Mouse (Mus musculus): ENCODE measurements around the gene Flnb. TPM values are rescaled to one million over a fixed set of nuclear protein-coding genes. Genes with fewer than 3 reads are reported as not detected.

The Flnb gene
- total RNA-seq, 2 experiments from 2014 or later: 47.4 to 50.6 TPM

DNA sequence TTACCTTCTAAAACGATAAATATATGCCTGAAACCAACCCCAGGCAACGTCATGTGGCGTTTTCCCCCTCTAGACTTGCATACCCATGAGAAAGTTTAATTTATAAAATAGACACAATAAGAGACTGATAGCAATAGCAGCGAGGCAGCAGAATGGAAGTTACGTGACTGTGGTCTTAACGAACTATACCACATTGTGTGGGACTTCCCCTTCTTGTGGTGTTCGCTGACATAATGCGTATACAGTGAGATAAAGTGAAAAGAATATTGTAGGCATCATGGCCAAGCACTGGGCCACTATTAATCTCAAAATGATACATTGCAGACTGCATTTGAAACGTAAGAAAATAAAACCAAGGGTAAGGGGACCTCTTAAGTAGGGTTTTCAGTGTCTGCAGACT lies 72.1 kb downstream of the Flnb start:
- DNase-seq (ENCODE audit: low spot score in 2 of 2): no peak

DNA sequence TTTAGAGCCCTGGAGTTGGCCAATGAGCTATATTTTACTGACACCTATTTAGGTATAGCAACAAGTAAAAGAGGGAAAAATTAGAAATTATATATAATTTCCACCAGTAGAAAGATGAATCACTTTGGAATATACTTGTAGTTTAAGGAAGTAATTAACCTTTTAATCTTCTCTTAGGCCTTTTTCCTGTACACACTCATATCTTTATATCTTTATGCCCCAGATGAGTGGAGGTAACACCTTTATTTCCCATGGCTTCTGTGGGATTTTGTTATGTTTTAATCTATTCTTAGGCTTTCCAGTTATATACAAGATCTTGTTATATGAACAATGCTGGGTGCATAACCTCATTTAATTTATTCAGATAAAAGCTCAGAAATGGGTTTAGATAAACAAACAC lies 73.6 kb downstream of the Flnb start:
- DNase-seq (ENCODE audit: low spot score in 2 of 2): no peak

DNA sequence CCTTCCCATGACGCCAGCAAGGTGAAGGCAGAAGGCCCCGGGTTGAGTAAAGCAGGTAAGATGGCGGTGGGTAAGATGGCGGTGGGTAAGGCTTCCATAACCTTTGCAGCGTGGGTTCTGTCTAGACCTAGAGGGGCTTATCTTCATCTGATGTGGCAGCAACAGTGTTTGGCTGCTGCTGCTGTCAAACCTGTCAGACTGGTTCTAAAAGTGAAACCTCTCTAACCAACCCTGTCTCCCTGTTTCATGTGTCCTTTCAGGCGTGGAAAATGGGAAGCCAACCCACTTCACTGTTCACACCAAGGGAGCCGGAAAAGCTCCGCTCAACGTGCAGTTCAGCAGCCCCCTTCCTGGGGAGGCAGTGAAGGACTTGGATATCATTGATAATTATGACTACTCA lies 78.4 kb downstream of the Flnb start:
- no peak for DNase-seq (ENCODE audit: low spot score in 2 of 2)

DNA sequence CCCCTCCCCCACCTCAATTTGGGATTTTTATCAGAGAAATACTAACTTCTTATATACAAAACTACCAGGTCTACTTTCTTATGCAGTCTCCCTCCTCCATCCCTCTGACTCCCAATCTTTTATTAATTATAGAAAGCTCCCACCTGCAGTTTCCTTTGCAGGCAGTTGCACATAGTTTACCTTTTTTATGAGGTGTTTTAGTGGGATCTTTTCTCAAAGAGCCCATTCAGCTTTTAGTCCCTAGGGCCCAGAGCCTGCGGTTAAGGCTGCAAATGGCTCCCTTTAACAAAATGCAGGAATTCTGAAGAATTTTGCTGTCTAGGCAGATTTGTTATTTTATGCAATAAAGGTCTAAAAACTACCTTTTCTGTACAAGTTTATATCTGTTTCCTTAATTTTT lies 78.9 kb downstream of the Flnb start:
- no peak for DNase-seq (ENCODE audit: low spot score in 2 of 2)

DNA sequence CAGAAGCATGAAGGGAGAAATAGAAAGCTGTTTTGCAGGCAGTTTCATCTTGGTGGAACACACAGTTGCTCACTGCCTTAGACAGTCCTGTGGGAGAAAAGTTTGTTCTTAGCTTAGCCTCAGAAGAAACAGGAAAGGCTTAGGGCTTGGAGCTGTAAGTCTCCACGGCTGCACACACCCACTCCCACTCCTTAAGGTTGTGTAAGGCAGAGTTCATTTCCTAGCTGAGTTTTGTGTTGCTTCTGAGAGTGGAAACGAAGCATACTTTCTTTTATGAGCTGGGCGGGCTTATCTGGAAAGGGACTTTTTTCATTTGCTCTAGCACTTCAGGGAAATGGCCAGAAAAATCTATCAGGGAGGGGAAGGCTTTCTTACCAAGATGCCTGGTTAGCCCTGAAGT lies 82.2 kb downstream of the Flnb start:
- no peak for DNase-seq (ENCODE audit: low spot score in 2 of 2)

DNA sequence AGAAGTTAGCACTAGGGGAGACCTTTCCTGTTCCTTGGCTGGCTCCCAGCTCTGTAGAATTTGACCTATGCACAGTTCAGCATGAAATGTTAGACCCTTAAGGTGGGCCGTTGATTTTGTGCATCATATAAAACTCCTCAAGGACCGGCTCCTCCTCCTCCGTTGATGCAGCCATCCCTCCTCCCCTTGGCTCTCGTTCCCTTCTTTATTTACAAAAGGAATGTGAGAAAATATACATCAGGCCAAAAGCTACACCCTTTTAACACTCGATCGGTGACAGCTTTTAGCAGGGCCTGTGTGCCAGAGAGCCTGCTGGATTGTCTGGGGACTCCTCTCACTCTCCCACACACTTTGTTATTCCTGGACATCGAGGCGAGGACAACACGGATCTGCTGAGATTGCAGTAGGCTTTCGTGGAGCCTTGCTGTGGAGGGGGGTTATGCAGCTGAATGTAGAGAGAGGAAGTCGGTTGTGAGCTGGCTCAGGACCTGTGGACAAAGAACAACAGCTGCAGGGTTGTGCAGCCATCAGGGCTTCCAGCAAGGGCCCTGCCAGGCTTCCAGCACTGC lies 82.8 kb downstream of the Flnb start:
- peak; percentile 53 to 74 for DNase-seq (ENCODE audit: low spot score in 2 of 2)

DNA sequence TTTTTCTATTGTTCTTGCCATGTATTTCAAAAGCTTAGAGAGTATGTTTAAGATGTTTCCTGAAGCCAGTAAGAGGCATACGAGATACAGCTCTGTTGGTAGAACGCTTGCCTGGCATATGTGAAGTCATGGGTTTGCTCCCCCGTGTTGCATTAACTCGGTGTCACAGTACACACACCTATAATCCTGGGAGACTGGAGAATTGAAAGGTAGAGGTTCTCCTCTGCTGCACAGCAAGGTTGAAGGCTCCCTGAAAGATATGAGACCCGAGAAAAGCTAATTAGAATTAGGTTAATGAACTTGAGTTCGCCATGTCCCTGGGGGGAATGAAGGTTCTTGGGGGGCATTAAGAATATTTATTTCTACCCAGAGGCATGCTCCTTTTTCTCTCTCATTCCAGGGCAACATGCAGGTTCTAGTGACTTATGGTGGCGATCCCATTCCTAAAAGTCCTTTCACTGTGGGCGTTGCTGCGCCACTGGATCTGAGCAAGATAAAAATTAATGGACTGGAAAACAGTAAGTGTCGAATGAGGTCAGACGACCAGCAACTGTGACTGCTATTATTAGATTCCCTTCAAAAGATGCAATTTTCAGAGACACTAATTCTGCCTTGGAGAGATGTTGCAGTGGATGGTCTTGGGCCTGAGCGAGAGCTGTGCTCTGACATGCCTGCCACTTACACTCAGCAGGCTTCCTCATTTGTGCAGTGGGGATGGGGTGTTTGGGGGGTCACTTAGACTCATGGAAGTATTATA lies 83.9 kb downstream of the Flnb start:
- no peak for DNase-seq (ENCODE audit: low spot score in 2 of 2)

DNA sequence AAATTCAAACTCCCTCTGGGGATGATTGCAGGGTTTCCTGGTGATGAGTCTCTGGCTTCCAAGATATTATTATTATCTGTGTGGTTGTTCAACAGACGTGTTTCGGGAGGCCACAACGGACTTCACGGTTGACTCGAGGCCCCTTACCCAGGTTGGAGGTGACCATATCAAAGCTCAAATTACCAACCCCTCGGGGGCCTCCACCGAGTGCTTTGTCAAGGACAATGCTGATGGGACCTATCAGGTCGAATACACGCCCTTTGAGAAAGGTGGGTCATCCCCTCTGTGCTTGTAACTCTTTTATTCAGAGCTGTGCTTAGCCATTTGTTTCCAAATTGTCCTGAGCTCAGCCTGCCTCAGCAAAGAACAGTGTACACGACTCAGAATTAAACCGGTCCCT lies 89.3 kb downstream of the Flnb start:
- no peak for DNase-seq (ENCODE audit: low spot score in 2 of 2)

DNA sequence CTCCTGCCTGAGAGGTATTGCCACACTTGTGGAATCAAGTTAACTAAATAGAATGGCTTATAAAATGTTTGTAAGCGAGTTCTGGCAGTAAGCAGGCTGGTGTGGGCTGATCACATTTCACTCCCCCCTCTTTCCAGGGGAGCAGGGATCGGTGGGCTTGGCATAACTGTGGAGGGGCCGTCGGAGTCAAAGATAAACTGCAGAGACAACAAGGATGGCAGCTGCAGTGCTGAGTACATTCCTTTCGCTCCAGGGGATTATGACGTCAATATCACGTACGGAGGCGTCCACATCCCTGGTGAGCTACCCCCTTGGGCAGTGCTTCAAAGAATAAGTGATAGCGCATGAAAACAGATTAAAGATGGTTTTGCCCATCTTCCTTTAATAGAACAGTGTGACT lies 91.7 kb downstream of the Flnb start:
- no peak for DNase-seq (ENCODE audit: low spot score in 2 of 2)

DNA sequence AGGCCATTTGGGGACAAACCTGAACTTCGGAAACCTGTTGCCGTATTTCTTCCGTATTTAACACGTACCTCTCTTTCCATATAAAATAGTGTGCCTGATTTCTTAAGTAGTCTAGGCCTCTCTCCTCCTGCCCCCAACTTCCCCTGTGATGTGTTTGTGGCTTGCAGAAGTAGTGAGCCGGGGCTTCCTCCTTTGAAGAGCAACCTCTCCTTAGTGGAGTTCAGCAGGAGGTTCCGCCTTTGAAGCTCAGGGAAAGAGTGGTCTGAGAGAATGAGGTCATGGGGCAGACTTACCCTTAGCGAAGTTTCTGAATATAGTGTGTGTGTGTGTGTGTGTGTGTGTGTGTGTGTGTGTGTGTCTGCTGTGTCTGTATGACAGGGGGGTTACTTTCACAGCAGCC lies 96.1 kb downstream of the Flnb start:
- no peak for DNase-seq (ENCODE audit: low spot score in 2 of 2)

DNA sequence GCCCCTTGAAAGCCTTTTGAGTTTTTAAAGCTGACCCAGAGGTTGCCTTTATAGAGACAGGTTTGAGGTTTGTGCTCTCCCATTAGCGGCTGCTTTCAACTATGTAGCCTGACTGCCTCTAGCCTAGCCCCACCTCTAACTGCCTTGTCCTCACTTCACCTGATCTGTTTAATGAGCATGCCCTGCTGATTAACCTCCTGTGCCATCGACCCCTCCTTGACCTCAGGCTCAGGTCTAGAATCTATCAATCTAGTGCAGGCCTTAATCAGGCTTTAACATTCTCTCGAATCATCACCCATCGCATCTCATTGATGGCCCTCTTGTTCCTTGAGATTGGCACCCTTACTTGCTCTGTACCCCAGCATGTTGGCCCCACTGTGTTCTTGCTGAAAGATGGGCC lies 96.7 kb downstream of the Flnb start:
- no peak for DNase-seq (ENCODE audit: low spot score in 2 of 2)

DNA sequence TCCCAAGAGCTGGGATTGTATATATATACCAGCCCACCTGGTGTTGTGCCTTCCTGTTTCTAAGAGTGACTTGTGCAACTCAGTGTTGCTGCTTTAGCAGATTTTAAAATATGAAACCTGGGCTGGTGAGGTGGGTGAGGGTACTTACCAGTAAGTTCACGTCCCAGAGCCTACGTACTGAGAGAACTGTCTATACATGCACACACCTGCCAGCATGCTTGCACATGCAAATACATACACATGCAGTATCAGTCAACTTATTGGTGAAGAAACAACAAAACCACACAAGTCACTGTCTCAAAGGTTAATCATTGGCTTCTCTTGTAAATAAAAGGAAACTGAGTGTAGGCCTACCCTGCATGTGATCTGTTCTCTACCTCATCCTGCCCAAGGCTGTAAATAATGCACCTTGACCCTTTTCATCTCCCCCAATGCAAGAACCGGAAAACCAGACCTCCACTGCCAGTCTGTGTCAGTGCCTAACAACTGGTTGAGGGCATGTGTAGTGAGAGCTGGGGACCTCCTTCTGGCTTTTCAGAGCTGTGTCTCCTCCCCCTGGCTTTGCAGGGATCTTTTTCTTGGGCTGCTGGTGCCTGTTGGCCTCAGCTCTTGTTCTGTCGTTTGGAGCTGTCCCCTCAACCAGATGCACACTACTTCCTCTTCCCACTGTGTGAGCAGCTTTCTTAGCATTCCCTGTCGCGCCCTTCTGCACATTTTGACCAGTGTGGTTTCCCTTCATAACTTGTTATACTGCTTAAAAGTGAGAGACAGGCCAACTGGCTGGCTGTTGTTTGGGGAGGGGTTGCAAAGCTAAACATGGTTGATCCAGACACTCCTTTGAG lies 100.6 kb downstream of the Flnb start:
- no peak for DNase-seq (ENCODE audit: low spot score in 2 of 2)

DNA sequence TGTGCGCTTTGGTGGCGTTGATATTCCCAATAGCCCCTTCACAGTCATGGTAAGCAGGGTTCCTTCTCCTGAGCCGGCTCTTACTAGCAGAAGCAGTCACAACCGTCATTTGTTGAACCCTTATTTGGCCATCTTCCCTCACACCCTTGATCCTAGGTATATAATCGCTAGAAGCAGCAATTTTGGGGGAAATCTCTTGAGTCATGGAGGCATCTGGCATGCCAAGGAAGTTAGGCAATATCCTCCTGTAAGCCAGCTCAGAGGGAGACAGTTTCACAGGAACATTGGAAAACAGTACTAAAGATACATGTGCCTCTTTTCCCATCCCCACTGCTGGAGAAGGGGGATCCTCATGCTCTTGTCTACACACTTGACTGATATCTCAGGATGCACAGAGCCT lies 101.6 kb downstream of the Flnb start:
- DNase-seq (ENCODE audit: low spot score in 2 of 2): no peak

DNA sequence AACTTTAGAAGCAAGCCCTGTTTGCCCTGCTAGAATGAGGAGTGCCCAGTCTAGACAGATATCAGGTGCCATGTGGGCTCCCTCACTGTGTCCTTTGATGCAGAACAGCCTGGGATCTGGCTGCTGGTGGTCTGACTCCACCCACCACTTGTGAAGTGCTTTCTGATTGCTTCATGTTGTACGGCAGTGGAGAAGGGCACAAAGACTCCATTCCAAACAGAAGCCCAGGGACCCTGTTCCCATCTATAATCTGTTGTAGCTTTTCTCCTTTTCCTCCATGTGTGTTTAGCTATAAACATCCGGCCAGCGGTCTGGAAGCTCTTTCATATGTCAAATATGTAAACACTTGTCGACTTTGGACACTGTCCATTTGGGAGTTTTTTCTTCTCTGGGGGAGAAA lies 102.2 kb downstream of the Flnb start:
- no peak for DNase-seq (ENCODE audit: low spot score in 2 of 2)

DNA sequence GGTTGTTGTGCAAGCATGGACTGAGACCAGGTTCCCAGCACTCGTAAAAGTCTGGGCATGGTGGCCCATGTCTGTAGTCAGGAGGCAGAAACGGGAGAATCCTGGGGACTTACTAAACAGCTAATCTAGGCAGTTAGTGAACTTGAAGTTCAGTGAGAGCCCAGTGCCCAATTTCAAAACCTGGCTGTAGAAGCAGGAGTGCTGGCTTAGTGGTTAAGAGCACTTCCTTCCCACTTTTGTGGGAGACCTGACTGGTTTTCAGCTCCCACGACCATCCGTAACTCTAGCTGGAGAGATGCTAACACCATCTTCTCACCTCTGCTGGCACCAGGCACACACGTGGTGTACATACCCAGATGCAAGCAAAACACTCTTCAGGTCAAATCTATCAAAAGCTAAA lies 103.7 kb downstream of the Flnb start:
- no peak for DNase-seq (ENCODE audit: low spot score in 2 of 2)

DNA sequence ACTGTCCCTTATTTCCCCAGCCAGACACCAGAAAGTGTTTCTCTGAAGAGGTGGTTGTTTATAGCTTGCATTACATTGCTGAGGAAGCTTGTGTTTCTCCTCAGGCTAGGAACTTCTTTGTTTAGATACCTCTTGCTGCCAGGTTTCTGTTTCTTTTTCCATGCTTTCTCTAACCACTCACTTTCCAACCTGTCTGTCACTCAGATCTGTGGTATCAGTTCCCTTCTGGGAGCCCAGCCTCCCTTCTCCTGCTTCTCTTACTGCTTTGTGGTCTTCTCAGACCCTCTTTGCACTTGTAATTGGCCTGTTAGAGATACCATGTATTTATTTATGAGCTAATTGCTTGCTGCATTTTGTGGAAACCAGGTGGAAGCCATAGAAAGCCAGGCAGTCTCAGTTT lies 105.9 kb downstream of the Flnb start:
- DNase-seq (ENCODE audit: low spot score in 2 of 2): no peak

DNA sequence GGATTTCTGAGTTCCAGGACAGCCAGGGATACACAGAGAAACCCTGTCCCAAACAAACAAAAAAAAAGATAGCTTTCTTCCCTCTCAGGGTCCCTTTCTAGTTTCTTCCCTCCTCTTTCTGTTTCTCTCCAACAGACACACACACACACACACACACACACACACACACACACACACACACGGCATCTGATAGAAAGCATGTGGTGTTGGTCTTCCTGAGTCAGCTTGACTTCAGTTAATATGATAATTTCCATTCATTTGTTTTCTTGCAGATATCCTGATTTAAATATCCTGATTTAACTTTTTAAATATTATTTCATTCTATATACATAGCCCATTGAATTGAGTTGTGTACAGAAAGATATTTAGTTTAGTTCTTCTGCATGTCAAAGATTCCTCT lies 110.6 kb downstream of the Flnb start:
- no peak for DNase-seq (ENCODE audit: low spot score in 2 of 2)

DNA sequence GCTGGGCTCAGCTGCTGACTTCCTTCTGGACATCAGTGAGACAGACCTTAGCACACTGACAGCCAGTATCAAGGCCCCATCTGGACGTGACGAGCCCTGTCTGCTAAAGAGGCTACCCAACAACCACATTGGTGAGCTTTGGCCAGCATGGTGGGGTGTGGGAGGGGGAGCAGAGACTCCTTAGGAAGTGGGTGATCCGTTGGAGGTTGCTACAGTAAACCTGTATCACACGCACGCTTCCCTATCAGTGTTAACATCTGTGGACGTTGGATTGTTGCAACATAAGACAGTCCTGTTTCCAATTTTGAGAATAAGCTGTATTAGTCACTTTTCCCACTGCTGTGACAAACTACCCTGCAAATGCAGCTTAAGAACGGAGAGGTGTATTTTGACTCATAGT lies 111.3 kb downstream of the Flnb start:
- DNase-seq (ENCODE audit: low spot score in 2 of 2): no peak

DNA sequence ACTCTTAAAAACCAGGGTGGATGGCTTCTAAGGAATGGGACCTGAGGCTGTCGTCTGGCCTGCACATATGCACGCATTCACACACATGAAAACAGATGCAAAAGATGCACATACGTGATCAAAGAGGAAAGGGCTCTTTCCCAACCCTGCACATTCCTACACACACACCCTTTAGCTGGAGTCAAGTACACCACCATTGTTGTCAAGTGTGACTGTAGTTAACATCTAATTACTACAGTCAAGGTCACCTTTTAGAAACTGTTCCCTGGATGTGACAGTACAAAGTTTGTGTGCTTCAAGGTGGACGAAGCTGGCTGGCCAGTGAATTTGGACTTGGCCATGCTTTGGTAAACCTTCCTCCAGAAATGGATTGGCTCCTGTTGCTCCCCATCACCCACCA lies 114.4 kb downstream of the Flnb start:
- no peak for DNase-seq (ENCODE audit: low spot score in 2 of 2)

DNA sequence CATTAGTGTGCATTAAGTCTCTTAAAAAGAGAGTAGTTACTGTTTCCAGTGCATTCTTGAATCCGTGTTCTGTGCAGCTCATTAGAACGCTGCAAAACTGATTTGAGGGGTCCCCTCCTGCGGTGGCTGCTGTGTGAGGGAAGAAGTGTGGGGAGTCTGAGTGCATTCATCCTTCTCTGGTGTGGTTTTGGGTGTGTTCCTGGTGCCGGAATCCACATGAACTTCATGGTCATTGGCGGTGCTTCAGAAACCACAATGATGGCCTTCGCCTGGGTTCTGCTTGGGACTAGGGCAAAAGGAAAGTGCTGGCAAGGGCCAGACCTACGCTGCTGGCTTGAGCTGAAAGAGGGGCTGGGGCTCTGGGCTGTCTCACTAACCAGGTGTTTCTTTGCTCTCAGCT lies 116.4 kb downstream of the Flnb start:
- no peak for DNase-seq (ENCODE audit: low spot score in 2 of 2)

DNA sequence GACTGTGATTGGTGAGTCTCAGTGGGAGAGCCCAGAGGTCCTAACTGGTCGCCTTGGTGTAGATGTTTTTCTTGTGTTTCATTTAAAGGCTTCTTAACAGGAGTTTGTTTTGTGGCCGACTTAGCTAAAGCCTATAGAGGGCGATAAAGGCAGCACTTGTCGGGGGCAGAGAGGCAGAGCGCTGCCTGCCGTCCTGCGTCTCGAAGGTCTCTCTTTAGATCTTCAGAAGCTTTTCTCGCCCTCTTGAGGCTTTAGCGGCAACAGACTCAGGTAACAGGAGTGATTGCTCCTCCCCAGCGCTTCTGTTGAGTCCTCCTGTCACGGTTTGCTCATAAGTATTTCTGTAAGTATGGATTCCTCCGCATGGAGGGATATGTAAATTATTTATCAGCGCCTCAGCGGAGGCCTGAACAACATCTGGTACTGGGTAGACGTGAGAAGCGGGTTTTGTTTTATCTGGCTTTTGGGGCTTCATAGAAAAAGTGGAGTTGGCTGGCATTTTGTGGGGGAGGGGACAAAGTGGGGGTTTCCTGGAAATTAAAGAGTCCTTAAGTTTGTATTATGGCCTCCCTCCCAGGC lies 119.4 kb downstream of the Flnb start:
- peak; percentile 15 to 28 for DNase-seq (ENCODE audit: low spot score in 2 of 2)
